Mouse (Mus musculus) thymus, adult 2 months (tissue): Measurements from ENCODE around the gene Olfr1411. TPM values are rescaled to one million over a fixed set of nuclear protein-coding genes. Genes with fewer than 3 reads are reported as not detected.

Experiments used
- DNase-seq: peaks from one replicate; pipeline ENCODE4 v3.0.0; 2021
- H3K27ac ChIP-seq: fragments of 200-500 bp; 2 replicates; pipeline ENCODE4 v1.5.1; 2012; ENCODE audit warnings: low read length, control low read depth; ENCODE audit not compliant: control insufficient read depth, insufficient read depth
- H3K27me3 ChIP-seq: fragments of 200-500 bp; 2 replicates; pipeline ENCODE4 v1.6.1; 2012; ENCODE audit warnings: mild to moderate bottlenecking, low read length, moderate library complexity, mixed read lengths; ENCODE audit not compliant: control insufficient read depth, insufficient read depth
- H3K36me3 ChIP-seq: fragments of 200-500 bp; 2 replicates; pipeline ENCODE4 v1.6.1; 2012; ENCODE audit warnings: mild to moderate bottlenecking, low read length, moderate library complexity; ENCODE audit not compliant: control insufficient read depth, insufficient read depth
- H3K4me1 ChIP-seq: fragments of 200-500 bp; replicated peaks from 2 replicates; pipeline ENCODE4 v1.6.1; 2012; ENCODE audit warnings: low read length; ENCODE audit not compliant: control insufficient read depth, insufficient read depth
- H3K4me3 ChIP-seq: fragments of 200-500 bp; 2 replicates; pipeline ENCODE4 v1.5.1; 2012; ENCODE audit warnings: mild to moderate bottlenecking, low read length, control low read depth, moderate library complexity; ENCODE audit not compliant: control insufficient read depth, insufficient read depth
- CTCF ChIP-seq: fragments of 200-500 bp; IDR thresholded peaks from 2 replicates; pipeline ENCODE4 v1.5.1; 2012; ENCODE audit warnings: mild to moderate bottlenecking, control low read depth, low read length, moderate library complexity, borderline replicate concordance; ENCODE audit not compliant: control insufficient read depth, poor library complexity, insufficient read depth; ENCODE audit errors: extremely low read depth
- POLR2A ChIP-seq: fragments of 200-500 bp; IDR thresholded peaks from 2 replicates; pipeline ENCODE4 v1.6.1; 2012; ENCODE audit warnings: mild to moderate bottlenecking, low read length, control low read depth, moderate library complexity; ENCODE audit not compliant: control insufficient read depth, poor library complexity, insufficient read depth; ENCODE audit errors: extremely low read depth
- WGBS: fragments of 180-500 bp; shearing (Covaris S2); methylation state at CpG from one replicate; pipeline ENCODE4 v1.1.7; 2018; 5-methylcytosine and 5-hydroxymethylcytosine counted together
- polyA plus RNA-seq: library from polyadenylated mRNA; depleted of rRNA; stranded (reverse); fragments of >200 nt; gene quantifications from 2 replicates; pipeline ENCODE4 v1.2.3, GENCODE M21; 2012

Gene Olfr1411
- polyA plus RNA-seq, 1 experiment = 0.11 TPM

DNA sequence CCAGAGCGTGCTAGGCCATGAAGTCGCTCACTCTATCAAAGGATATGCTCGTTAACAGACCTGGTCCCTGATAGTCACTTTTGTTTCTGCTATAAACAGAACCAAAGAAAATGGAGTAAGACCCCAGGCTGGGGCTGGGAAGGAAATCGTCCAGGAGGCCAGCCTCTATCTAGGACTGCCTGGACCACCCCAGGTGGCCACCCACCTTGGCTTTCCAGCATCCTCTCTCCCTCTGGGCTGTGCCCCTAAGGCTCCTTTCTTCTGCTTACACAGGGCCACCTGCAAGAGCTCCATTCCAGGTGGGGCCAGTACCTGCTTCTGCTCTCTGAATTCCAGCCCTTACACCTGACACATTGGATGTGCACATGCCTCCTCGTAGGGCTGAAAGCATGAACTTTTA lies 38.0 kb downstream of the Olfr1411 start:
- H3K36me3 ChIP-seq = peaks cover 13% of the 10 kb centered on the region; the same call in 1 of the 2 replicates
- no peak overlapping the region for H3K4me3 ChIP-seq
- H3K27me3 ChIP-seq = no peaks in the 10 kb centered on the region
- 90% methylated on average over 5 of the region's 5 CpGs for WGBS
- DNase-seq = no peak
- no peak overlapping the region for H3K27ac ChIP-seq
- no peak for TF ChIP-seq POLR2A
- no peak for TF ChIP-seq CTCF
- peaks cover 3% of the 10 kb centered on the region; the same call in 1 of the 2 replicates for H3K4me1 ChIP-seq

DNA sequence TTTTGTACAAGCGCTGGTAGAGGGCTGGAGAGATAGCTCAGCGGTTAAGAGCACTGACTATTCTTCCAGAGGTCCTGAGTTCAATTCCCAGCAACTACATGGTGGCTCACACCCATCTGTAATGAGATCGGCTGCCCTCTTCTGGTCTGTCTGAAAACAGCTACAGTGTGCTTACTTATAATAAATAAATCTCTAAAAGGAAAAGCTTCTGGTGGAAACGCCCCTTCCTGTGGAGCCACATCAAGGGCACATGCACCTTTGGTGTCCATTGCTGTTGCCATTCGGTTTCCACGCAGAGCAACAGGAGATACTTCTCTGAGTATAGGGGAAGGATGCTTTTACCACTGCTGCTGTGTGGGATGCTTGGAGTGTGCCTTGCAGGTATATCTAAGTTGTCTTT lies 38.7 kb downstream of the Olfr1411 start:
- peaks cover 17% of the 10 kb centered on the region; the same call in 1 of the 2 replicates for H3K36me3 ChIP-seq
- H3K27me3 ChIP-seq = no peaks in the 10 kb centered on the region
- H3K4me1 ChIP-seq = peaks cover 3% of the 10 kb centered on the region; the same call in 1 of the 2 replicates
- 41% methylated on average over 6 of the region's 6 CpGs for WGBS
- DNase-seq = no peak
- no peak overlapping the region for H3K4me3 ChIP-seq
- H3K27ac ChIP-seq = no peak overlapping the region
- TF ChIP-seq CTCF = no peak
- no peak for TF ChIP-seq POLR2A

DNA sequence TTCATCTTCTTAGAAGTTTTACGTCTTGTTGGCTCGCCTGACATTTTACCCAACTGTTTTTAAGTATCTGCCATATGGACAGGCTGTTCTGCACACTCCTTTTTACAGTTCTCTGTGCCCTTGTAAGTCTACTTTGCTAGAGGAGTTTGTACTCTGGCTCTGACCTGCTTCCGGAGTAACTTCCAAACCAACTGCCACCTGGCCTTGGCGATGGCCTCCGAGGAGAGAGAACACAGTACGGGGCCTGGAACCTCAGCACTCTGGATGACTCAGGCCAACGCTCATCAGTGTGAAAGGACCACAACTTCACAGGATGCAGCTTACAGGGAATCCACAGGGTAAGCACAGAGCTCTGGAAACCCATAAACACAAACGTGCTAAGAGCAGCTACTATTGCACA lies 39.5 kb downstream of the Olfr1411 start:
- DNase-seq = no peak
- peaks cover 17% of the 10 kb centered on the region; the same call in 1 of the 2 replicates for H3K36me3 ChIP-seq
- H3K27ac ChIP-seq = no peak overlapping the region
- H3K27me3 ChIP-seq = no peaks in the 10 kb centered on the region
- H3K4me1 ChIP-seq = peaks cover 3% of the 10 kb centered on the region; the same call in 1 of the 2 replicates
- TF ChIP-seq POLR2A = no peak
- TF ChIP-seq CTCF = no peak
- WGBS = 49% methylated on average over 8 of the region's 8 CpGs
- H3K4me3 ChIP-seq = no peak overlapping the region

DNA sequence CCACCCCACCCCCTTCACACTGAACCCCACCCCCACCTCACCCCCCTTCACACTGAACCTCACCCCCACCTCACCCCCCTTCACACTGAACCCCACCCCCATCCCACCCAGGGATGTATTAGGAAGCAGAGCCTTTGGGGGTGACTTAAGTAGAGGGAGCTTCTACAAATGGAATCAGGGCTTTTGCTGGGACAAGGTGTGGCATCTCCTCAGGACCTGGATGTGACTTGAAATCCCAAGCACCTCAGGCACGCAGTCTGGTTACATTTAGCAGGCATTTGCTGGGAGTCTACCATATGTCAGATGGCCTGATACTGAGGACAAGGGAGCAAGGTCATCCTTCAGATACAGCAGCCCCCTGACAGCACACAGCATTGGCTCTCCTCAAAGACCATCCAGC lies 40.4 kb downstream of the Olfr1411 start:
- no peak for TF ChIP-seq CTCF
- TF ChIP-seq POLR2A = no peak
- no peak overlapping the region for H3K4me3 ChIP-seq
- DNase-seq = no peak
- no peaks in the 10 kb centered on the region for H3K27me3 ChIP-seq
- H3K36me3 ChIP-seq = peaks cover 17% of the 10 kb centered on the region; the same call in 1 of the 2 replicates
- peaks cover 8% of the 10 kb centered on the region for H3K4me1 ChIP-seq
- WGBS = 97% methylated on average over 1 of the region's 1 CpGs
- H3K27ac ChIP-seq = no peak overlapping the region

DNA sequence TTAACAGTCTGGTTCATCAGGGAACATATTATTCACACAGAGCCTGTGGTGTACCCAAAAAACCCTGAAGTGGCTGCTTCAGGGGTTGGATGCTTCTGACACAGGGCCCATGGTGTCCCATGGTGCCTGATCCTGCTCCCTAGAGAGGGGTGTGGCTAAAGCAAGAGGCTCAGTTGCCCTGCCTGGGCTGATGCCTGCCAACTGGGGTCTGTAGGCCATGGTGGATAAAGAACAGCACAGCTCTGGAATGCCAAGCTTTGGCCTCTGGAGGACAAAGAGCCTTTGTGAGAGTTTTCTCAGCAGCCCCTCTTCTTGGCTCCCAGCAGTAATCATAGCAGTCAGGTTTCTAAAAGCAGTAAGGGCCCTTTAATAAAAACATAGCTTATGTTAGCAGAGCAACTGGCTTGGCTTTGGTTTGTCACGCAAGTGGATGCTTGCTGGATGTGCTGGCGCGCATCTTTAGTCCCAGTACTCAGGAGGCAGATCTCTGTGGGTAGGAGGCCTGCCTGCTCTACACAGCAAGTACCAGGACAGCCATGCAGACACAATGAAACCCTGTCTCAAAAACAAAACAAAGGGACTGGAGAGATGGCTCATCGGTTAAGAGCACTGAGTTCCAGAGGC lies 40.9 kb downstream of the Olfr1411 start:
- DNase-seq = no peak
- H3K4me3 ChIP-seq = no peak overlapping the region
- H3K27ac ChIP-seq = no peak overlapping the region
- H3K27me3 ChIP-seq = no peaks in the 10 kb centered on the region
- peaks cover 12% of the 10 kb centered on the region for H3K4me1 ChIP-seq
- 92% methylated on average over 4 of the region's 4 CpGs for WGBS
- TF ChIP-seq POLR2A (no peak), CTCF (no peak)
- H3K36me3 ChIP-seq = peaks cover 17% of the 10 kb centered on the region; the same call in 1 of the 2 replicates

DNA sequence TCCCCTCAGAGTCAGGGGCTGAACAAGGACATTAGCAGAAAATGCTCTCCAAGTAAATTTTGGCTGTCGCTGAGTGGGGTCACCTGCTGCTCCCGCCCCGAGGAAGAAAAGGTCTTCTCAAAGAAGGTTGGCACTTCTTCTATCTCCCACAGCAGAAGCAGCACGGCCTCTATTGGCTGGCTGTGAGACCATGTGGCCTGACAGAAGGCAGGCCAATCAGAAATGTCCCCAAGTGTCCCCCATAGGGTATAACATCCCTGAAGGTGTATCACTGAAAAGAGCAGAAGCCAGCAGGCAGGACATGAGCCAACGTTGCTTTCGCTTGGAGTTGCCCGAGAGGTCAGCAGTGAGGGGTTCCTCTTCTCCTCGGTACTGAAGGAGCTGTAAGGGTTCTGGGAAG lies 41.8 kb downstream of the Olfr1411 start:
- DNase-seq = no peak
- Histone ChIP-seq H3K36me3 (peaks cover 17% of the 10 kb centered on the region; the same call in 1 of the 2 replicates), H3K4me1 (peaks cover 22% of the 10 kb centered on the region), H3K27me3 (no peaks in the 10 kb centered on the region), H3K27ac (no peak overlapping the region), H3K4me3 (no peak overlapping the region)
- no peak for TF ChIP-seq POLR2A
- no peak for TF ChIP-seq CTCF
- WGBS = 84% methylated on average over 8 of the region's 8 CpGs
